Mouse (Mus musculus): ENCODE data around the gene Gm26938.

Gm26938 gene

DNA sequence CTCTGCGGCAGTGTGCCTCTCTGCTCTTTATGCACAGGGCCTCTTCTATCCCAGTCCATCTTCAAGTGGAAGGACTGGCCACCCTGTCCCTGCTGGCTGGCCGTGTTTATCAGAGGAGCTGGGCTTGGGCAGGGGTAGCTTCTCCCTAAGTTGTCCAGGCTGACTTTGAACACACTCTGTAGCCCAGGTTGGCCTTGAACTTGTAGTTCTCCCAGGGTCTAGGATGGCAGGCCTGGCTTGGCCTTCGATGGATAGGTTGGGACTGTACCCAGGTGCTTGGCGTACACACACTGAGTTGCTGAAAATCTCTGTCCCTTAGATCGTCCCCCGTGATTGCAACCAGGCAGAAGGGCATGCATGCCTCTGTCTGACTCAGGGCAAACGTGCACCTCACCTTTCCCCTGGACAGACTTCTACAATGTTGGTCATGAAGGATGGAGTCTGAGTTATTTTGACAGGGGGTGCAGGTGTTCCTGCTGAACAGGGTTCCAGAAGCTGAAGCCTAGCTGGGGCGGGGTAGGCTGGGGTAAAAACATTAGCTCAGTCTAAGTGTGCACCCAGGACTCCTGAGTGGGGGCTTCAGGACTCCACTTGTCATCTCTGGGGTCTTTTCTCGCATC, 30.1 kb downstream of the Gm26938 start:
- H3K27me3 ChIP-seq (ENCODE audit: insufficient read depth, low read length), result peaks cover 19% of the 10 kb centered on the region
- no peak for TF ChIP-seq POU5F1 (IDR thresholded peaks at IDR 0.05; ENCODE audit: borderline replicate concordance, low read length)
- TF ChIP-seq NANOG (IDR thresholded peaks at IDR 0.05; ENCODE audit: borderline replicate concordance, low read length), result no peak
- H3K36me3 ChIP-seq (ENCODE audit: insufficient read depth, low read length), result peaks cover 22% of the 10 kb centered on the region
- peaks cover under 1% of the 10 kb centered on the region for H3K9me3 ChIP-seq (ENCODE audit: low read length)
- H3K4me3 ChIP-seq (replicated peaks; ENCODE audit: low read length), result no peak overlapping the region
- H3K4me1 ChIP-seq (replicated peaks; ENCODE audit: low read depth, low read length), result peaks cover 76% of the 10 kb centered on the region

DNA sequence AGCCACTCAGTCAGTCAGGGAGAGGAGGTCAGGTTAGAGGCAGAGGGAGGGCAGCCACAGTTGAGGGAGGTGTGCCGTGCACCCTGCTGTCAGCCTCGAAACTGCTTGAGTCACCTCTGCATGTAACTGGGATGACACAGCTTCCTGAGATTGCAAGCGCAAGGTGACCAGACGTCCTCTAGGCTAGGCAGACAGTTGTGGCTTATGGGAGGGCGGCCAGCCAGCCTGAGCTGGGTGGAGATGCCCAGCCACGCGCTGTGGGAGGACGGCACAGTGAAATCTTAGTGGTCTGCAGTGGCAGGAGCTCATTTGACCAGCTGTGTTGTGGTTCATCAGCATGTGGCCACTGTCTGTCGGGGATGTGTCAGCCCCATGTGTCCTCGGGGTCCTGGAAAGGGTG, 31.3 kb downstream of the Gm26938 start:
- Histone ChIP-seq H3K4me1 (replicated peaks; ENCODE audit: low read depth, low read length) (peaks cover 64% of the 10 kb centered on the region), H3K27me3 (ENCODE audit: insufficient read depth, low read length) (peaks cover 19% of the 10 kb centered on the region), H3K4me3 (replicated peaks; ENCODE audit: low read length) (no peak overlapping the region), H3K9me3 (ENCODE audit: low read length) (peaks cover 6% of the 10 kb centered on the region), H3K36me3 (ENCODE audit: insufficient read depth, low read length) (peaks cover 10% of the 10 kb centered on the region)
- no peak for TF ChIP-seq POU5F1 (IDR thresholded peaks at IDR 0.05; ENCODE audit: borderline replicate concordance, low read length)

DNA sequence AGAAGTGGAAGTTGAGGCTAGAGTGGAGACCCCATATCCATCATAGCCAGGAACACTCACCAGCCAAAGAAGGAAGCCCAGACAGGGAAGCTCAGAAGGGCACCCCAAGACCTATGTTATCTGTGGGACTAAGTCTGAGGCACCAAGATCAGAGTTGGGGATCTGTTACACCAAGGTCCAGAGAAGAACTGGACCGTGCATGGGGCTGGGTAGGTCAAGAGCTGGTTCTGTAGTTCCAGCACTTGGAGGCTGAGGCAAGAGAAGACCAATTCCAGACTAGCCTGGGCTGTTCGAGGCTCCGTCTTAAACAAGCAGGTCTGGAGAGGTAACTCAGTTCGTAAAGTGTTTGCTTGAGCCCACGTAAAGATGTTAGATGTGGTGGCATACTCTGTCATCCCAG, 32.1 kb downstream of the Gm26938 start:
- peaks cover 19% of the 10 kb centered on the region for H3K27me3 ChIP-seq (ENCODE audit: insufficient read depth, low read length)
- no peak for TF ChIP-seq NANOG (IDR thresholded peaks at IDR 0.05; ENCODE audit: borderline replicate concordance, low read length)
- no peak for TF ChIP-seq POU5F1 (IDR thresholded peaks at IDR 0.05; ENCODE audit: borderline replicate concordance, low read length)
- TF ChIP-seq CTCF (conservative IDR thresholded peaks at IDR 0.05; ENCODE audit: low read length), result no peak
- H3K4me3 ChIP-seq (replicated peaks; ENCODE audit: low read length), result no peak overlapping the region
- H3K36me3 ChIP-seq (ENCODE audit: insufficient read depth, low read length), result 0 out of 2 replicates have a peak, but pooled peaks cover 4% of the 10 kb centered on the region
- H3K4me1 ChIP-seq (replicated peaks; ENCODE audit: low read depth, low read length), result peaks cover 58% of the 10 kb centered on the region
- peaks cover 6% of the 10 kb centered on the region for H3K9me3 ChIP-seq (ENCODE audit: low read length)

DNA sequence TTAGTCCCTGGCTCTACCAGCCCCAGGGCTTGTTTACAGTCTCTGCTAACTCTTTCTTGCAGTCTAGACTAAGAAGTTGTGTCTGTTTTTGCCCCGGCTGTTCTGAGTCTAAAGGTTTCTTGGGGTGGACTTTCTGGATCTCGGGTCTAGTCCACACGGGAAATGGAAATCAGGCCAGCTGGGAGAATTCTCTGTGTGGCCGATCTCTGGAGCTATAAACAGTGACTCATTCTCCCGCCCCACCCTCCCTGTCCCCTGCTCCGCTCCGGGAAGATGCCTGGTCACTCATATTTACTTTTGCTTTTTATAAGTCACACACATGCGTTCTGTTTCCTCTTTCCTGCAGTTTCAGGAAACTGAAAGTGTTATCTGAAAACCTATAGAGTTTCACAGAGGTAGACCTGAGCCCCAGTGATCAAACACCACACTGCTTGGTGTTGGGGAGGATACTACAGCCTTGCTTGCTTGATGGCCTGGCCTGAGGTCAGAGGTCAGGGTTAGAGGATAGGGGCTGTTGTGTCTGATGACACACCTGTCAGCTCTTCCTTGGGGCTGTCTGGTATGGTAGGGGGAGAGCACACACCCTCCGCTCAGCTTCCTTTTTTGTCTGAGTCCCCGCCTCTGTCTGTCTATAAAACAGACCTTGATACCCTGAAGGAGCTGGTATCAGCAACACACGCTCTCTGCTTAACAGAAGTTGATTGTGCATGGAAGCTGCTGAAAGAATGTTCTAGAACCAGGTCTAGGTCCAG, 32.7 kb downstream of the Gm26938 start:
- H3K36me3 ChIP-seq (ENCODE audit: insufficient read depth, low read length), result 0 out of 2 replicates have a peak, but pooled peaks cover 4% of the 10 kb centered on the region
- H3K4me3 ChIP-seq (replicated peaks; ENCODE audit: low read length), result no peak overlapping the region
- peaks cover 58% of the 10 kb centered on the region for H3K4me1 ChIP-seq (replicated peaks; ENCODE audit: low read depth, low read length)
- peaks cover 19% of the 10 kb centered on the region for H3K27me3 ChIP-seq (ENCODE audit: insufficient read depth, low read length)
- H3K9me3 ChIP-seq (ENCODE audit: low read length), result peaks cover 6% of the 10 kb centered on the region
- TF ChIP-seq CTCF (conservative IDR thresholded peaks at IDR 0.05; ENCODE audit: low read length), result no peak

DNA sequence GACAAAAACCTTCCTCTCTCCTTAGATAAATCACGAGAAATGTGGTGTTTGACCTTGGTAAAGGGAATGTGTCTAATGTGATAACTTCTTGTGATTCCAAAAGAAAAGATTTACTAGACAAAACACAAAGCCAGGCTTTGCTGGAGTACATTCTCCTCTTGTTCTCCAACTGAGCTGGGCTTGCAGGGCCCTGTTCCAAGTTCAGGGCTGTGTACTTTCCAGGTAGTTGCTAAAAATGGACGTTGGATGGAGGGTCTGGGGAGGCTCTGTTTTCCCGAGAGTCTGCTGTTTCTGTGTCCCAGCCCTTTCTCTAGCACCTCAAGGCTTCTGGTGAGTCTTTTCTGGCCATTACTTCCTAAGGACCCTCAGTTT, 33.3 kb downstream of the Gm26938 start:
- Histone ChIP-seq H3K9me3 (ENCODE audit: low read length) (peaks cover 6% of the 10 kb centered on the region), H3K27me3 (ENCODE audit: insufficient read depth, low read length) (peaks cover 19% of the 10 kb centered on the region), H3K4me1 (replicated peaks; ENCODE audit: low read depth, low read length) (peaks cover 54% of the 10 kb centered on the region), H3K36me3 (ENCODE audit: insufficient read depth, low read length) (0 out of 2 replicates have a peak, but pooled peaks cover 4% of the 10 kb centered on the region), H3K4me3 (replicated peaks; ENCODE audit: low read length) (no peak overlapping the region)
- TF ChIP-seq CTCF (conservative IDR thresholded peaks at IDR 0.05; ENCODE audit: low read length) (no peak), NANOG (IDR thresholded peaks at IDR 0.05; ENCODE audit: borderline replicate concordance, low read length) (no peak), POU5F1 (IDR thresholded peaks at IDR 0.05; ENCODE audit: borderline replicate concordance, low read length) (no peak)

DNA sequence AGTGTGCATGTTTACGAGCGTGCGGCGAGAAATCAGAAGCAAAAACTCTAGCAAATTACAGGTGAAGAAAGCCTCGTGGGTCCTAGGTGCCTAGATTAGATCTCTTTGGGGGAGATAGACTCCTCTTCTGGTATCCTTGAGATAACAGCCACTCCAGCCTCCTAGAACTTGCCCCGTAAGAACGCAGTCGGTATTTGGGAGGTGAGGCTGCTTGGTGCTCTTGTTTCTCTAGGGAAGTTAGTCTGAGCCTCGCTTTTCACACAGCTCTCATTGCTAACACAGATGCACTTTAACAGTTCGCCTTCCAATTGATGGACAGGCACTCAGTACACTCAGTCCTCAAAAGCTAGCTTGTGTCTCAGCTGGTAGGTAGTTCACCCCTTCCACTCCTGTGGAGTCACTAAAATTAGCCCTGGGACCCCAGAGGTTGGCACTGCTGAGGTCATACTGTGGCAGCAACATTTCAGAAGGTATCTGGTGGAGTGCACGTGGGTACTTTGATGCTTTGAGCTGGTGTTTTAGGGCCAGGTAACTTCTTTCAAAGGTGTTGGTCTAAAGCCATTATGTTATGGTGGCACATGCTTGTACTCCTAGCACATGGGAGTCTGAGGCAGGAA, 33.9 kb downstream of the Gm26938 start:
- peaks cover 19% of the 10 kb centered on the region for H3K27me3 ChIP-seq (ENCODE audit: insufficient read depth, low read length)
- H3K36me3 ChIP-seq (ENCODE audit: insufficient read depth, low read length), result 0 out of 2 replicates have a peak, but pooled peaks cover 4% of the 10 kb centered on the region
- H3K4me1 ChIP-seq (replicated peaks; ENCODE audit: low read depth, low read length), result peaks cover 54% of the 10 kb centered on the region
- H3K4me3 ChIP-seq (replicated peaks; ENCODE audit: low read length), result peak overlapping the region; percentile 90
- TF ChIP-seq POU5F1 (IDR thresholded peaks at IDR 0.05; ENCODE audit: borderline replicate concordance, low read length) (no peak), NANOG (IDR thresholded peaks at IDR 0.05; ENCODE audit: borderline replicate concordance, low read length) (no peak), CTCF (conservative IDR thresholded peaks at IDR 0.05; ENCODE audit: low read length) (no peak)
- peaks cover 6% of the 10 kb centered on the region for H3K9me3 ChIP-seq (ENCODE audit: low read length)

DNA sequence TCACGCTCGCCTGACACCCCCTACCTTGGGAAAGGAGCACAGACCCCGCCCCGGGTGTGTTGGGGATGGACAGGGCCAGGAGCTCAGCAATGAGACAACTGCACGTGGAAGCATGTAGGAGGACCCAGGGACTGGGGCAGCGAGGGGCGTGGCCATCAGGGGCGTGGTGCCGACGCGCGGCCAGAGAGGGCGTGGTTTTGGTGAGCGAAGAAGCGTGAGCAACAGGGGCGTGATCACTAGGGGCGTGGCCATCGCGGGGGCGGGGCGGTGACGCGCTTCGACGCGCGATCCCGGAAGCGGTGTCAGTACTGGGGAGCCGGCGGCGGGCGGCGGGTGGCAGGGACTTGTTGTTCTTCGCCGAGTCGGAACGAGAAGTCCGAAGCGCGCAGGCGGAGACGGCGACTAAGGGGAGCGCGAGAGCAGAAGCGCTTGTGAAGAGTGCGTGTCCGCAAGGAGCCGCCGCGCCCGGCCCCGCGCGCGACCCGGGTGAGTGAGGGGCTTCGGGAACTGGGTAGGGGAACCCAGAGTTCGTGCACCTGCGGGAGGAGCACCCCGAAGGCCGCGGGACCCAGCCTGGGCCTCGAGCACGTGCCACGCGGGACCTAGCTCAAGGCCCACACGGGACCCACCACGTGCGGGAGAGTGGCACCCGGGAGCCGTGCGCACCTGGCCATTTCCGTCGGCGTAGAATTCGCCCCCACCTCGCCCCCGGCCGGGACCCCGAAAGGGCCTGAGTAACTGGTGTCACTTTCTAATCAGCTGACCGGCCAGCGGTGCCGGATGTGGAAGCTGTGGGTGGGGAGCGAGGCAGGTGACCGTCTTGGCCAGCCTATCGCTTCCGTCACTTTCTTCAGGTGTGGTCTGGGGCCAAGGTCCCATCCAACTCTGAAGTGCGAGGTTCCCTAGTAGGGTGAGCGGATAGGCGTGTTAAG, 34.7 kb downstream of the Gm26938 start, which contains the start of gene Mafk:
TSS of gene Mafk (plus strand) at position 287 of the 932 bp plus-strand sequence.
- Histone ChIP-seq H3K4me3 (replicated peaks; ENCODE audit: low read length) (peak within 1 kb of the TSS; percentile 90), H3K9me3 (ENCODE audit: low read length) (peaks cover 6% of the 10 kb centered on the region), H3K4me1 (replicated peaks; ENCODE audit: low read depth, low read length) (peaks cover 46% of the 10 kb centered on the region), H3K36me3 (ENCODE audit: insufficient read depth, low read length) (0 out of 2 replicates have a peak, but pooled peaks cover 4% of the 10 kb centered on the region), H3K27me3 (ENCODE audit: insufficient read depth, low read length) (peaks cover 19% of the 10 kb centered on the region)
- TF ChIP-seq CTCF (conservative IDR thresholded peaks at IDR 0.05; ENCODE audit: low read length), result no peak
- no peak for TF ChIP-seq NANOG (IDR thresholded peaks at IDR 0.05; ENCODE audit: borderline replicate concordance, low read length)
- no peak for TF ChIP-seq POU5F1 (IDR thresholded peaks at IDR 0.05; ENCODE audit: borderline replicate concordance, low read length)

DNA sequence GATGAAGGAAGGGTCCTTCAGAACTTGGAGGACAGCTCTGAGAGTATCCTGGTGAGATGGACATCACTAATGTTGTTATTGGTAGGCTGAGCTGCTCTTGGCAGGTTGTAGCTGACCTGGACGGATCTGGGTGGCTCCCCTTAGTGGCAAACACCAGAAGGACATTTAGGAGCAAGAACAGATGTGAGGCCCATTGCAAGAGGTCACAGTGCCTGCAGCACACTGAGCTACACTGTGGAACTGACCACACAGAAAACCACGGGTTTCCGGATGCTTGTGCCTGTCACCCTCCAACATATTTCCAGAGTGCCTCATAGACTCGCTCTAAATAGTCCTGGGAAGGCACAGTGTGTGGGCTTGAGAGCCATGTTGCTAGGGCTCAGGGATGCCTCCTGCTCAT, 36.7 kb downstream of the Gm26938 start:
- Histone ChIP-seq H3K9me3 (ENCODE audit: low read length) (peaks cover 6% of the 10 kb centered on the region), H3K4me1 (replicated peaks; ENCODE audit: low read depth, low read length) (peaks cover 40% of the 10 kb centered on the region), H3K4me3 (replicated peaks; ENCODE audit: low read length) (no peak overlapping the region), H3K27me3 (ENCODE audit: insufficient read depth, low read length) (peaks cover 19% of the 10 kb centered on the region), H3K36me3 (ENCODE audit: insufficient read depth, low read length) (0 out of 2 replicates have a peak, but pooled peaks cover 4% of the 10 kb centered on the region)
- no peak for TF ChIP-seq POU5F1 (IDR thresholded peaks at IDR 0.05; ENCODE audit: borderline replicate concordance, low read length)
- no peak for TF ChIP-seq CTCF (conservative IDR thresholded peaks at IDR 0.05; ENCODE audit: low read length)
- no peak for TF ChIP-seq NANOG (IDR thresholded peaks at IDR 0.05; ENCODE audit: borderline replicate concordance, low read length)
